Mouse (Mus musculus): ENCODE results near the gene Zfp322a.

Zfp322a gene

GRCm38 (mm10) chr13:23368583-23369420 lies at the start of gene Zfp322a:
Zfp322a (minus strand) TSS chr13:23369208.
- no peak; the same call in 1 of the 2 replicates for TF ChIP-seq GATA4 (IDR thresholded peaks at IDR 0.05; ENCODE audit: insufficient replicate concordance, low read length)

- no peak for TF ChIP-seq GATA4 (IDR thresholded peaks at IDR 0.05; ENCODE audit: insufficient replicate concordance, low read length)
Measured at GRCm38 (mm10) chr13:23412630-23413521, 43.9 kb upstream of the Zfp322a start.

DNA sequence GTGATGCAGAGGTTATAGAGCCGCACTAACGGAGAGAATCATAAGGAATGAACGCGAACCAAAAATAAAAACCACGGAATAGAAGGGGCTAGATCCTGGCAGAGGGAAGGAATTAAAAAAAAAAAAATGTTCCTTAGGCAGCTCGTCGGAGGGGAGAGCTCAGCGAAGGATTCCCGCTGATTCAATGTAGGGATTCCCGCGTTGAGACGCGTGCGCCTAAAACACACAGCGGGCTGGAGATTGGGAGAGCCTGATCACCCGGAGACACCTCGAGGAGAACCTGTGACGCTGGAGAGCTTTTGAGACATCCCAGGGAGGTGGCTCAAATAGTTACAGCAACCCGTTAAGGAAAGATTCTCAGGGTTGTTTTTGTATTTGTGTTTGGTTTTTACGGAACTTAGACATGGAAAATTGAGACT lies 43.2 kb upstream of the Zfp322a start:
- no peak for TF ChIP-seq GATA4 (IDR thresholded peaks at IDR 0.05; ENCODE audit: insufficient replicate concordance, low read length)

DNA sequence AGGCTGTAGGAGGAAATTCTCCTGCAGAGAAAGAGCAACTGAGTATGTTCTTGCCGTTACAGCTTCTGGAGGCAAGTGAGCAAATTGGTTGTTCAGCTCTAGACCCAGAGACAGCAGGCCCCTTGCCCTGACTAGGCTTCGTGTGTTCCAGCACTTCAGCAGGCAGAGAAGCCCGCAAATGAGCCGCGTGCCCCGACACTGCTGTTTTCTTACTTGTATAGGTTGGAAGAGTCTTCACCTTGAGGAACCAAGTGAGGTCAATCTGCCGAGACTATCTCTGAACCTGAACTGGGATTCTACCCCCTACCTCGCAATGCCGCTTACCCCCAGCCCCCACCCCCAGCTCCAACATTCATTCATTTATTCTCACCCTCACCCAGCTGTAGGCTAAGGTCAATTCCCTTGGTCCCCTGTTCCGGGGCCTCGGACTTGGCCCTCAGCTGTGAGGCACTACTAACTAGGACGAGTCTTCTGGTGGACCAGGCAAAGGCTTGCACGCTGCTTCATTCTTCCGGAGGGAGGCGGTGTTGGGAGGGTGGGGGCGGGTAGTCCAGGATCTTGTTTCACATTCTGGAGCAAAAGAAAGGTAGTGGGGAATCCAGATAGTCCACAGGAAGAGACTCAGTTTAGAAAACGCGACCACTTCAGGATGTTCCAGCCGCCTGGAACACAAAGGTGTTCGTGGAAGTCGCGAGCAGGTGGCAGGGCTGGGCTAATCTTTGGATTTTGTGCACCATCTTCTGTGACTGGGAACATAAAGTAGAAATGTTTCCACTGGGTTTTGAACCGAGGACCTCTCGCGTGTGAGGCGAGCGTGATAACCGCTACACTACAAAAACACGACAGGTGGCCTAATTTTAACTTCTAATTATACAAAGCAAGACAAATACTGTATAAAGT lies 42.6 kb upstream of the Zfp322a start:
- TF ChIP-seq GATA4 (IDR thresholded peaks at IDR 0.05; ENCODE audit: insufficient replicate concordance, low read length), result no peak

- TF ChIP-seq GATA4 (IDR thresholded peaks at IDR 0.05; ENCODE audit: insufficient replicate concordance, low read length), result no peak
Measured at GRCm38 (mm10) chr13:23410632-23411031, 41.6 kb upstream of the Zfp322a start.

DNA sequence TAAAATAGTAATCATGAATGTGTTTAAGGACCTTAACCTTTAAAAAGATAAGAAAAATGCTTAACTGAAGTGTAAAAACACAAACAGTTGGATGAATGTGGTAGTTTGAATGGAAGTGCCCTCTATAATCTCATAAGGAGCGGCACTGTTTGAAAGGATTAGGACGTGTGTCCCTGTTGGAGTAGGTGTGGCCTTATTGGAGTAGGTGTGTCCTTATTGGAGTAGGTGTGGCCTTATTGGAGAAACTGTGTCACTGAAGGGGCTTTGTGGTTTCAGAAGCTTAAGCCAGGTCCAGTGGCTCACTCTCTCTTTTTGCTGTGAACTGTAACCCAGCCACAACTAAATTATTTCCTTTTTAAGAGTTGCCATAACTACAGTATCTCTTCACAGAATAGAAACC lies 33.6 kb upstream of the Zfp322a start:
- no peak for TF ChIP-seq GATA4 (IDR thresholded peaks at IDR 0.05; ENCODE audit: insufficient replicate concordance, low read length)

- TF ChIP-seq GATA4 (IDR thresholded peaks at IDR 0.05; ENCODE audit: insufficient replicate concordance, low read length), result no peak
Measured at GRCm38 (mm10) chr13:23401683-23402527, 32.9 kb upstream of the Zfp322a start.

- TF ChIP-seq GATA4 (IDR thresholded peaks at IDR 0.05; ENCODE audit: insufficient replicate concordance, low read length), result no peak
Measured at GRCm38 (mm10) chr13:23400771-23401682, 32.0 kb upstream of the Zfp322a start.

GRCm38 (mm10) chr13:23396246-23396703 lies 27.3 kb upstream of the Zfp322a start:
- no peak for TF ChIP-seq GATA4 (IDR thresholded peaks at IDR 0.05; ENCODE audit: insufficient replicate concordance, low read length)

GRCm38 (mm10) chr13:23395301-23396245 lies 26.6 kb upstream of the Zfp322a start:
- no peak for TF ChIP-seq GATA4 (IDR thresholded peaks at IDR 0.05; ENCODE audit: insufficient replicate concordance, low read length)

GRCm38 (mm10) chr13:23387548-23387947 lies 18.5 kb upstream of the Zfp322a start:
- TF ChIP-seq GATA4 (IDR thresholded peaks at IDR 0.05; ENCODE audit: insufficient replicate concordance, low read length), result no peak

GRCm38 (mm10) chr13:23383127-23383526 lies 14.1 kb upstream of the Zfp322a start:
- TF ChIP-seq GATA4 (IDR thresholded peaks at IDR 0.05; ENCODE audit: insufficient replicate concordance, low read length), result no peak

Measured in liver, adult (tissue).